Mouse (Mus musculus): ENCODE measurements at regions not wholly inside any gene's neighbourhood (a gene's known extent, or its start where the extent isn't known, plus 50 kb on each side); places are given as distances from the start of the nearest gene placed in this dataset.

DNA sequence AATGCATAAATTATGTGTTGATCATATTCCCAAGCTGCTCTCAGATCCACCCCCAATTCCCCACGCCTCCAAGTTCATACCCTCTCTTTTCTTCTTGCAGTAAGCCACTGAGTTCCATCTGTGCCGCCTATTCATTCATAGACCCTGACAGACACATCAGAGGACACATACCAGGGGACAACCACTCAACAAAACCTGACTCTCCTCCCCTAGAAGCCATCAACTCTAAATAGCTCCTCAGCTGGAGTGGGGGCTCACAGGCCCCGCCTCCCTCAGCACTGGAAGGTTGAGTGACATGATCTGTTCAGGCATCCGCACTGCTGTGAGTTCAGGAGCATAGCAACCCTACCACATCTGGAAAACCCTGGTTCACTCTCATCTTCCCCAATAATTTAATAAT lies 90.8 kb downstream of the Rnd3 start:
- TF ChIP-seq POLR2A (IDR thresholded peaks at IDR 0.05; ENCODE audit: borderline replicate concordance, extremely low read depth, low read depth, low read length), result no peak
- TF ChIP-seq CTCF (IDR thresholded peaks at IDR 0.05; ENCODE audit: insufficient read depth, low read length), result no peak

Measured in lung, adult 2 months (tissue).